Mouse (Mus musculus): ENCODE results near the gene Actbl2.

DNA sequence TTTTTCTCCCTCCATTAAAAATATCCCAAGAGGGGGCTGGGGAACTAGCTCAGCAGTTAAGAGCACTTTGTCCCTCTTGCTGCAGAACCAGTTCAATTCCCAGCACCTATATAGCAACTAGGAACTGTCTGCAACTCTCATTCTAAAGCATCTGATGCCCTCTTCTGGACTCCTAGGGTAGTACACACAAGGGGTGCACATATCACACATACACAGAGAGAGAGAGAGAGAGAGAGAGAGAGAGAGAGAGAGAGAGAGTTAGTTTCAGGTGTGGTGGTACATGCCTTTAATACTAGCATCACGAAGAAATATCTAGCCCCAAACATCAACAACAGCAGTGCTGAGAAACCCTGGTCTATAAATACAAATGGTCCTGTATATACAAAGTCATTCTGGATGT lies 17.5 kb upstream of the Actbl2 start:
- TF ChIP-seq POLR2A (IDR thresholded peaks at IDR 0.05; ENCODE audit: insufficient read depth, low read length), result no peak
- no peak for TF ChIP-seq CTCF (IDR thresholded peaks at IDR 0.05; ENCODE audit: low read depth, low read length)
- TF ChIP-seq EP300 (IDR thresholded peaks at IDR 0.05; ENCODE audit: insufficient read depth, low read depth, low read length), result no peak
